Mouse (Mus musculus) cerebellum, adult 2 months (tissue): ENCODE measurements around the gene Fcmr.

Experiments
- CTCF ChIP-seq: fragments of 200-500 bp; IDR thresholded peaks from 2 replicates; pipeline ENCODE4 v1.5.1; 2011; ENCODE audit warnings: low read depth, mild to moderate bottlenecking, control low read depth, low read length, moderate library complexity, borderline replicate concordance; ENCODE audit not compliant: insufficient read depth
- POLR2A ChIP-seq: fragments of 200-500 bp; IDR thresholded peaks from 2 replicates; pipeline ENCODE4 v1.6.1; 2011; ENCODE audit warnings: low read length, control low read depth, borderline replicate concordance; ENCODE audit not compliant: insufficient read depth

GRCm38 (mm10) chr1:130876931-130877509 lies 11.6 kb downstream of the Fcmr start:
- TF ChIP-seq CTCF = peak; percentile 43; the same call in 1 of the 2 replicates
- no peak for TF ChIP-seq POLR2A
